Mouse (Mus musculus): ENCODE results near the gene Foxq1. TPM values are rescaled to one million over a fixed set of nuclear protein-coding genes. Genes with fewer than 3 reads are reported as not detected.

The Foxq1 gene
- total RNA-seq, 2 experiments from 2014 or later = 2.1 to 2.5 TPM

DNA sequence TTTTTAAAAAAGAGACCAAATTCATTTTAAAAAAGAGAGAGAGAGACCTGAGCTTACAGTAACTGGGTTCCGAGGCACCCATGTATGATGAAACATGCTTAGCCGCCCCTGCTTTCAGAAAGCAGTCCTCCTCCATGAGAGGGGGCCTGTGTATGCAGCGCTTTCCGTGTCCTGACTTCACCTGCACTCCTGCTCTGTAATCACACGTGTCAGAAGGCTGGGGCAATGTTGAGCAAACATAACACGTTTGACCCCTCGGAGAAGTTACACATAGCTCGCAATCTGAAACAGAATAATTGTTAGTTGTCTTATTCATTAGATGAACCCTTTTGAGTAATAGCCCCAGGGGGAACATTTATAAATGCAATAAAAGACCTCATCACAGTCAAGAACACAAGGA lies 11.2 kb downstream of the Foxq1 start:
- no peak for DNase-seq (ENCODE audit: low spot score in 2 of 2)
- intact Hi-C loops (cut with DNase I) = no loop called here

GRCm38 (mm10) chr13:31567617-31568294 lies 11.8 kb downstream of the Foxq1 start:
- intact Hi-C loops (cut with DNase I) = no loop called here
- no peak for DNase-seq (ENCODE audit: low spot score in 2 of 2)

DNA sequence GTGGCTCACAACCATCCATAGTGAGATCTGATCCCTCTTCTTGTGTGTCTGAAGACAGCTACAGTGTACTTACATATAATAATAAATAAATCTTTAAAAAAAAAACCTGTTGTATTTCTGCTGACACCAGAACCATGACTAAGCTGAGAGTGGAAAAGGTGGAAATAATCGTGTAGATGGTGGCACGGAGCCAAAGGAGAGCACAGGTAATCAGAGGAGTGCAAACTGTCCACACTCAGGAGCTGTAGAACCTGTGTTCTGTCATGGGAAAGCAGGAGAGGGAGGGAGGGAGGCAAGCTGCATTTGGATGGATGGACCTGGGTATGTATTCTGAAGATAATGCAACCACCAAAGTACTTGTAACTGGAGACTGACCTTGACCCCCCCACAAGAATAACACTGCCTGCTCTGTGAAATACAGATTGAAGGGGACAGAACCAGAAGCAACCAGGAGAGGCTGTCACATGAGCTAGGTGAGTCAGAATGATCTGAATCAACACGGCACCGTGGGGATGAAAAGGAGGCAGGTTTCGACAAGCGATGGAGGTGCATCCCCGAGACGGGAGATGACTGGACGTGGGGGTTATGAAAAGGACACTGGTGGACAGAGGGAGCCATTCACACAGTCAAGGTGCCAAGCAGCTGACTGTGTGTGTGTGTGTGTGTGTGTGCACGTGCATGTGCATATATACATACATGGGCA lies 17.0 kb downstream of the Foxq1 start:
- intact Hi-C loops (cut with DNase I) = no loop called here

GRCm38 (mm10) chr13:31574627-31575026 lies 18.7 kb downstream of the Foxq1 start:
- DNase-seq (ENCODE audit: low spot score in 2 of 2) = no peak
- intact Hi-C loops (cut with DNase I) = no loop called here

More for the DNA sequence above, 17.0 kb downstream of the Foxq1 start:
- DNase-seq (ENCODE audit: low spot score in 2 of 2) = no peak

- no peak for DNase-seq (ENCODE audit: low spot score in 2 of 2)
- intact Hi-C loops (cut with DNase I) = no loop called here
Measured at GRCm38 (mm10) chr13:31576696-31577095, 20.8 kb downstream of the Foxq1 start.

DNA sequence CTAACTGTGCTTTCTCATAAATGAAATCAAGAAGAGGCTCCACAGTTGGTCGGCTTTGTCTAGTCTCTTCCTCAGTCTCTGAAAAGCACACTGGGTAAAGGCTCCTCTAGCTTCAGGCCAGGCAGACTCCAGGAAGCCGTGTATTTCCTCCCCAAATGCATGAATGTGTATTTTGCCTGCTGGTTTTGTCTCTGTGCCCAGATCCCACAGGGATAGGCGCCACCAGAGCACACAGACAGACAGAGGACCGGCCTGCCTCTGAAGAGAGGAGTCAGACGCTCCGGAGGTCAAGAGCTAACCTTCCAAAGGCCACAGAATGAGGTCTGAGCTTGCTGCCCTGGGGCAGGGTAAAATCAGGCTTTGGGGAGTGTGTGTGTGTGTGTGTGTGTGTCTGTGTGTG lies 21.6 kb downstream of the Foxq1 start:
- intact Hi-C loops (cut with DNase I) = no loop called here
- no peak for DNase-seq (ENCODE audit: low spot score in 2 of 2)

GRCm38 (mm10) chr13:31578389-31578788 lies 22.5 kb downstream of the Foxq1 start:
- no peak for DNase-seq (ENCODE audit: low spot score in 2 of 2)

DNA sequence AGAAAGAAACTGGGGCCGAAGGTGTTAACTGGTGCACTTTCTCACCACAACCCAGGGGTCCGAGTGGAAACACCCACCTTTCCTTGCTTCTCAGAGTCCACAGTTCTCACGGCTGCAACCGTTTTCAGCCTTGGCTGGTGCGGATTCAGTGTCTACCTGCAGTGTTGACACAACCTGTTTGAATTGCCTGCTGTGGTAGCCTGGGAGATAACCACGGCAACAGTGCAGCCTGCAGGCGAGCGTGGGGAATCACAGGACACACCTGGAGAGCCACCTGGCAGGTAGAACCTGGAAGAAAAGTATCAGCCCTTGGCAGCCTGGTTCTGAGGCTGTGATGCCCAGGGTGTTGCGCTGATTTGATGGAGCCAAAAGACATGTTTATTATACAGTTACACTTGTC lies 23.9 kb downstream of the Foxq1 start:
- intact Hi-C loops (cut with DNase I) = no loop called here
- DNase-seq (ENCODE audit: low spot score in 2 of 2) = no peak

More at GRCm38 (mm10) chr13:31578389-31578788, 22.5 kb downstream of the Foxq1 start:
- intact Hi-C loops (cut with DNase I) = no loop called here

DNA sequence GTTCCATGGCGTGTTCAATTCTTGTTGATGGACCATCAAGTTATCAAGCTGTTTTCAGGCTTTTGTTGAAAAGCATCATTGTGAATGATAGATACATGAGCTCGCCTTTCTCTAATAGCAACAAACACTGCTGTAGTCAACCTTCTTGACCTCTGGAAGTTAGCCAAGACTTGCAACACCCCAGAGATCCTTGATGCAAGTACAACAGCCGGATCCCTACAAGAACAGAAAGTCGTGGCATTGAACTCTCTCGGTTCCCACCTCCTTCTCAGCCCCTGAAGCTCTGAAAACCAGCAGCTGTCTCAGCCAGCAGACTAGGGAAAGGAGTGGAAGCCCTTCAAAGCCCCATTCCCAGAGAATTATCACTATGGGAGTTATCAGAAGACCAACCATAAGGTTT lies 31.4 kb downstream of the Foxq1 start:
- intact Hi-C loops (cut with DNase I) = no loop called here
- DNase-seq (ENCODE audit: low spot score in 2 of 2) = no peak

GRCm38 (mm10) chr13:31599576-31599975 lies 43.6 kb downstream of the Foxq1 start:
- DNase-seq (ENCODE audit: low spot score in 2 of 2) = no peak
- intact Hi-C loops (cut with DNase I) = no loop called here

- intact Hi-C loops (cut with DNase I) = no loop called here
- DNase-seq (ENCODE audit: low spot score in 2 of 2) = no peak
Measured at GRCm38 (mm10) chr13:31603964-31604363, 48.0 kb downstream of the Foxq1 start.

Other genes with a start within 250 kb of the Foxq1 start
- gene A530084C06Rik, start 3.2 kb downstream of the Foxq1 start, total RNA-seq (2021) = under 1 TPM; 0.53 to 0.98 TPM
- gene Foxf2, start 69.7 kb downstream of the Foxq1 start, total RNA-seq (2021) = 1 to 10 TPM; 5.1 TPM